Mouse (Mus musculus): ENCODE results near the gene Tex33. TPM values are rescaled to one million over a fixed set of nuclear protein-coding genes. Genes with fewer than 3 reads are reported as not detected.

The Tex33 gene
- not detected for polyA plus RNA-seq (2017; shearing (Covaris generic))

- no peak for ATAC-seq
Measured at GRCm38 (mm10) chr15:78395478-78395962, at the start of gene Tex33. TSS of gene Tex33 (minus strand) at chr15:78395912.

DNA sequence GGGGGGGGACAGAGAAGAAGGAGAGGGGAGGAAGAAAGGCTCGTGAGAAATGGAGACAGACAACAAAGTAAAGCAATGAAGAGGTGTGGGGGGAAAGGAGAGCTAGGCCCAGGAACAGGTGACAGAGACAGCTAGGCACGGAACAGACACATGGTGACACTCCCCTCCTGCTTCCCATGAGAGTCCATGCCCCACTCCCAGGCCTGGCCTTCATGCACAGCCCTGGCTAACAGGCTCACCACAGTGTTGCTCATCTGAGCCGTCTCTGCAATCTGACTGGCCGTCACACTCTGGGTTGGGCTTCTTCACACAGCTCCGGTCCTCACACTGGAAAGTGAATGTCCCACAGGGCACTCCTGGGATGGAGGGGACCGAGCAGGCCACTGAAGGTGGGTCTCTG, 48.1 kb upstream of the Tex33 start:
- ATAC-seq: no peak

GRCm38 (mm10) chr15:78442231-78442630, 46.5 kb upstream of the Tex33 start:
- ATAC-seq: no peak

GRCm38 (mm10) chr15:78438973-78439372, 43.3 kb upstream of the Tex33 start:
- ATAC-seq: no peak

- no peak for ATAC-seq
Measured at GRCm38 (mm10) chr15:78438505-78438904, 42.8 kb upstream of the Tex33 start.

DNA sequence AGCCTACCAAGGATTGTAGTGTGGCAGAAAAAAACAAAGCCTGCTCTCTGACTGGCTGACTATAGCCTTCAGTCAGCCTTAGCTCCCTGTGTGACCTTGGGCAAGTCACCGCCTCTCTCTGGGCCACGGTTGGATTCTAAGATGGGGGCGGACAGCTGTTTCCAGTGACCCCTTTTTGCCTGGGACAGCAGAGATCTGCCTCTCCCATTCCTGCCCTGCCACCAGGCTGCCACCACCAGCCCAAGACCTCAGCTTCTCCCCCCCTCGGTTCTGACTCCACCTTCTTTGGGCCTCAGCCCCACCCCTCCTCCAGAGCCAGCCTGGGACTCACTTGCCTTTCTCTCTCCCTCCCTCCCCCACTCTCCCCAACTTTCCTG, 42.3 kb upstream of the Tex33 start:
- no peak for ATAC-seq

DNA sequence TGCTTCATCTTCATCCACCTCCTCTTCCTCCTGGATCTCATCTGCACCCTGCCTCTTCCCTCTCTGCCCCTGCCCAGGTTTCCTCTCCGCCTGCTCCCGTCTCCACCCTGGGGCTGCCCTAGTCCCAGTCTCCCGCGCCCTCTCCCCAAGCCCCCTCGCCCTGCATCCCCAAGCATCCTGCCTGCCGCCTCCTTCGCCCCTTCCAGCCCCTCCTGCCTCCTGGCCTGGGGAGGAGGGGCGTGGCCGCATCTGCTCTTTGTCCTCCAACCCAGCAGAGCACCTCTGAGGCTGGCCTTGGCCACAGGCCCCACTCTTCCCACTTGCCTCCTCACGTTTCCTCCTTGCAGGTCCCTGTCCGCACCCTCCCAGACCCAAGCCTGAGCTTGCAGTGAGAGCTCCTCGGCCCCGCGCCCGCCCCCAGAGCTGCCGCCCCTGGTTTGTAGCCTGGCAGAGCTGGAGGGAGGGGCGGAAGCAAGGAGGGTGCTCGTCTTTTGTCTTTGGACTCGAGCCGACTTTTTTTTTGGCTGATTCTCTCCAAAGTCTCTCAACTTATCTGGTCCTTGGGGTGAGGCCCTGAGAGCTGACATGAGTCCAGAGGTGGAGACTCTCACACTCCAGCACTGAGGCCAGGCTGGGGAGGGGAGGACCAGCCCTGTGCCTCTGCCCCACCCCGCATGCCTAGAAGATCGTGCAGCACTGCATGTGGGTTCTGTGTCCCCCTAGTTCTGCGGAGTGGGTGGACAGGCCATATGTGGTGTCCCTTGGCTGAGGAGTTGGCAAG, 41.7 kb upstream of the Tex33 start:
- no peak for ATAC-seq

GRCm38 (mm10) chr15:78436380-78437192, 40.9 kb upstream of the Tex33 start:
- ATAC-seq: no peak

- no peak for ATAC-seq
Measured at GRCm38 (mm10) chr15:78435681-78436080, 40.0 kb upstream of the Tex33 start.

DNA sequence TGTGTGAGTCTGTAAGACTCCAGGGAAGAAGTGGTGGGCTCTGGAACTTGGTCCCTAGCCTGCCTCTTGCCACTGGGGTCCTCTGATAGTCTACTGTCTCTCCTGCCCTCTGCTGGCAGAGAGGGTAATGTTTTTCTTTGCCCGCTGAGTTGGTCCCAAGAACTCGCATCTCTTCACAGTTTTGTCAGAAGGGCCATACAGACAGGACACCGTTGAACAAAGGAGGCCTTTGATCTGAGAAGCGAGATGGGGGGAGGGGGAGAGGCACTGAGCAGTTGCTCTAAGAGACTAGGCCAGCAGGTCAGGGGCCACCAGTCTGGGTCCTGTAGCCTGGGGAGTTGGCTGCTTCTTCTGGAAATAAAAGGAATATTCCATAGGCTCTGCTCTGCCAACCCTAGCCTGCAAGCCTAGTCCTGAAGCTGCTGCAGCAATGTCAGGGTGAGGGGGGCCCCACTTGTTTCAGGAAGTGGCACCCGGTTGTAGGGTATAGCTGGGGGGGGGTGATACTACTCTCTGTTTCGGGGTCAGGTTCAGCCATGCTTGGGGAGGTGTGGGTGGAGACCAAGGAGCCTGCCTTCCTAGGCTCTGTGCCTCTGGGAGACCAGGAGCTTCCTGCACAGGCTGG, 39.3 kb upstream of the Tex33 start:
- no peak for ATAC-seq

- no peak for ATAC-seq
Measured at GRCm38 (mm10) chr15:78431541-78432121, 35.9 kb upstream of the Tex33 start.

- no peak for ATAC-seq
Measured at GRCm38 (mm10) chr15:78430874-78431273, 35.2 kb upstream of the Tex33 start.

GRCm38 (mm10) chr15:78429871-78430622, 34.3 kb upstream of the Tex33 start:
- ATAC-seq: no peak

DNA sequence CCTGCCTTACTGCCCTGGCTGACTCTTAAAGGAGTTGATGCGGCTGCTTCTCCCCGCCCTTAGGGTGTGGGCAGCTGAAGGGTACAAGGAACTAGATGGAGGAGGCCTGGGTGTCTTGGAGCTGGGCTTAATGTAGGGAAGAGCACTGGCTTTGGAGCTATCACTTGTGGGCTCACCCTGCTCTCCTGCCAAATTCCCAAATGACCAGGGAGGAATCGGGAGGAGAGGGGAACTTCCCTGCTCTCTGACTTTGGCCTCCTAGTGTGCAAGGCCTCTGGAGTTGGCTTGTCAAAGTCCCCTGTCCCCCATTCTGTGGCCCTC, 33.4 kb upstream of the Tex33 start:
- no peak for ATAC-seq

DNA sequence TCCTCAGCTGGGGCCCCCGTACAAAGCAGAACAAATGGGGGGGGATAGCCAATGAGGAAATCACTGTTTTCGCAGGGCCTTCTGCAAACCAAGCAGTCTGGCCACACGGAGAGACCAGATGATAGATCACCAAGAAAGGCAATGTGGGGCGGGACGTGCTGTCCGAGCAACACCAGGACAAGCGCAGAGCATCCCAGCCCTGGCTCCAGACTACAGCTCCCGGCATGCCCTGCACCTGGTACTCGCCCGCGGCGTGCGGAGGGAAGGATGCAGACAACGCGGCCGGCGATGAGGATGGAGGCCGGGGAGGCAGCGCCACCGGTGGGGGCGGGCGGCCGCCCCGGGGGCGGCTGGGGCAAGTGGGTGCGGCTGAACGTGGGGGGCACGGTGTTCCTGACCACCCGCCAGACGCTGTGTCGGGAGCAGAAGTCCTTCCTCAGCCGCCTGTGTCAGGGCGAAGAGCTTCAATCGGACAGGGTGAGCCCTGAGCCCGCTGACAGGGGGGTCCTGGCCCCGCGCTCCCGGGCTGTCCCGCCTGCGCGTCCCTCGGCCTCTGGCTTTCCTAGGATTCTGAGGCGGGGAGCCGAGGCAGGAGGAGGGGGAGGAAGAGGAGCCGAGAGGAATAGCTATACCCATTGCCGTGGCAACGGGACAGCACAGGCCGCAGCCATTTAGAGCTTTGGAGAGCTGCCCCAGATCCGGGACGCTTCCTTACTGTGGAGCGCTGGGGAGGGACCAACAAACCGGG, 32.9 kb upstream of the Tex33 start, which contains the start of gene Kctd17:
TSS of gene Kctd17 (plus strand) at position 174 of the 748 bp plus-strand sequence.
- peak; percentile 65 for ATAC-seq

DNA sequence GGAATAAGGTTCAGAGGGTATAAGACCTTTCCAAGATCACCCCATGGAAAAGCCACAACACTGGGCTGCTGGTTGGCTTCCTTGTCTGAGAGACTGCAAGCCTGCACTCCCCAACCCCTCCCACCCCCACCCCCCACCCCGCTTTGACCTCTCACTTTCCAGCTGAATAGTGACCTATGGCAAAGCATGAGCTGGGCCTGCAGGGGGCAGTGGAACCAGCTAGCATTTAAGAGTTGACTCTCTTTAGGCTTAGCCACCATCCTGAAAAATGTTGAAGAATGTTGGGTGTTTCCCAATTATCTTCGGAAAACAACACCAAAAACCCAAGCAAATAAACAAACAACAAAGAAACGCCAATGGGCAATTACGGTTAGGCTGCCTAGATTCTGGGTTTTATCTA, 29.5 kb upstream of the Tex33 start:
- no peak for ATAC-seq

DNA sequence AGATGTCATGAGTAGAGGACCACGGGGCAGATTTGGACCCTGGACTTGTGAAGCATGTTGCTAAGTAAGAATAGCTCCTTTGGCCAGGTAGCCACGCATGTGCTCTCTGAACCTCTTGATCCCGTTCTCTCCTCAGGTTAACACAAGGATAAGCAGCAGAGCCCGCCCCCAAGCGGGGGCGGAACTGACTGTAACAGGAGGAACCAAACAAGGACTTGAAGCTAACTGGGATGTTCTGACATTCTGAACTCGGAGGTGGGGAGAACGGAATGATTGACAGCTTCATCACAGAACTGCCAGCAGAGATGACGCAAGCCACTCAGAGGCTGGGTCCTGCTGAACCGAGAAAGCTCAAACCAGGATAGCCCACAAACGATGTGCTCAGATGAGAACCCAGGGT, 28.8 kb upstream of the Tex33 start:
- ATAC-seq: no peak

GRCm38 (mm10) chr15:78422046-78422956, 26.6 kb upstream of the Tex33 start:
- ATAC-seq: peak; percentile 91

DNA sequence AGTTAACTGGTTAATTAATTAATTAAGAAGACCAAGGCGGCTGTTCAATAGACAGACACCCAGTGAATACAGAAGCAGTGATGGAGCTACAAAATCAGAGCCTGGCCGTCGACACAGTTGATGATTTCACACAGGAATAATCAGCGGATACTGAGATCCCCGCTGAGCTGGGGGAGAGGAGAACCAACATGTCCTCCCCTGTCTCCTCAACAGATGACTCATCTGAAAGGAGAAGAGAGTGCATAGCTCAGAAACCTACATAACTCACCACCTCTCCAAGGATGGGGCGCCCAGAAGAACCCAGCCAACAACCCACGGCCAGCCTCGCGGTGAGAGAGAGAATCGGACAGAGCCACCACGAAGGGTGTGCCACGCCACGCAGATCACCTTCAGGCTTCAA, 24.7 kb upstream of the Tex33 start:
- no peak for ATAC-seq

GRCm38 (mm10) chr15:78416937-78417336, 21.2 kb upstream of the Tex33 start:
- no peak for ATAC-seq

Measured in inflammation-experienced regulatory T-cells, adult 6 months (primary cell).